Comparison of ENCODE assay signal across 12 mouse cellular contexts in the genomic region with DNA sequence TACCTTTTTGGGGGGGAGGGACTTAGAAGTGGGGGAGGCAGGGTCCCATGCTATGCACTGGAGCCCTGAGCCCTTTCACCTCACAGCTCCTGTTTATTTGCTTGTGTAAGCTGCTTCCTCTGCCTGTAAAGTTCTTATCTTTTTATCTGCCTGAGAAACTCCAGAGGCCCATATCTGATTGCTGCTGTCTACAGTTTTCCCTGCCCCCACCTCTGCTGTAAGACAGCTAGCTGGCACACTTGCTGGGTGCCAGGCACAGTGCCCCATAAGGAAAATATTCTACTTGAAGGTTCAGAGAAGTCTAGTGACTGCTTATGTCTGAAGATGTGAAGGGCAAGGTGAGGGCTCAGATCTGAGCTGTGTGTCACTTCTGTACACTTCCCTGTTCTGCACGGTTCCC. TPM values are rescaled to one million over a fixed set of nuclear protein-coding genes. Genes with fewer than 3 reads are reported as not detected.
DNase-seq lines count a peak whose midpoint lies in the region; ATAC-seq and TF ChIP-seq lines count a peak whose summit lies in the region.
"Had no signal": no experiment of that assay in that cellular context is flagged by ENCODE, and none has a peak within 500 bp of the region (broad histone marks: within the 10 kb centered on the region; RNA-seq: fewer than 3 reads in every experiment).

No protein-coding gene starts in this region.

- WGBS in midbrain, embryonic 11.5 days: 88% methylated on average over 1 of the region's 1 CpGs
- WGBS in midbrain, postnatal 0 days: 86% methylated on average over 1 of the region's 1 CpGs

- peaks cover 2% of the 10 kb centered on the region; the same call in 1 of the 2 replicates for H3K9me3 ChIP-seq in midbrain, embryonic 11.5 days (ENCODE audit: control insufficient read depth, low read length)
- no peaks in the 10 kb centered on the region for H3K9me3 ChIP-seq in midbrain, postnatal 0 days (ENCODE audit: low read length)
- H3K9me3 ChIP-seq: limb, embryonic 13.5 days; midbrain, embryonic 13.5 days had no signal

- no peak overlapping the region for H3K4me2 ChIP-seq in midbrain, embryonic 11.5 days
- H3K4me2 ChIP-seq in midbrain, postnatal 0 days (ENCODE audit: low read depth, low read length, poor library complexity, severe bottlenecking): no peak overlapping the region
- H3K4me2 ChIP-seq: limb, embryonic 13.5 days; midbrain, embryonic 13.5 days had no signal

- peak; percentile 8 for DNase-seq in gastrocnemius, adult 2 months
- no peak for DNase-seq in gastrocnemius, adult 18-20 months (ENCODE audit: low spot score)
- no peak for DNase-seq in midbrain, embryonic 11.5 days (ENCODE audit: low spot score, missing footprints)
- no peak for DNase-seq in midbrain, postnatal 0 days (ENCODE audit: low spot score)
- DNase-seq in induced T-regulatory cell, adult 2 months (ENCODE audit: low read depth): peak; percentile 52
- peak; percentile 62 for DNase-seq in thymus, postnatal 25 days
- DNase-seq in frontal cortex, adult 2 months (ENCODE audit: extremely low spot score in 1 of 2, low spot score in 1 of 2): no peak
- no peak for DNase-seq in kidney, adult 18-20 months

- no peaks in the 10 kb centered on the region for H3K4me1 ChIP-seq in midbrain, embryonic 11.5 days (ENCODE audit: control insufficient read depth, insufficient read depth, low read length)
- H3K4me1 ChIP-seq in midbrain, postnatal 0 days (ENCODE audit: insufficient read depth, low read length): no peaks in the 10 kb centered on the region
- H3K4me1 ChIP-seq: limb, embryonic 13.5 days; midbrain, embryonic 13.5 days had no signal

- ATAC-seq in midbrain, embryonic 11.5 days (ENCODE audit: low FRiP score): 0 out of 2 replicates have a peak, but pooled peaks have one; percentile 4
- no peak for ATAC-seq in midbrain, postnatal 0 days (ENCODE audit: low FRiP score)

- no peaks in the 10 kb centered on the region for H3K27me3 ChIP-seq in midbrain, embryonic 11.5 days (ENCODE audit: control insufficient read depth, insufficient read depth, low read length)
- no peaks in the 10 kb centered on the region for H3K27me3 ChIP-seq in midbrain, postnatal 0 days (ENCODE audit: insufficient read depth, low read length)
- H3K27me3 ChIP-seq: limb, embryonic 13.5 days; midbrain, embryonic 13.5 days had no signal

- no peak overlapping the region for H3K9ac ChIP-seq in midbrain, embryonic 11.5 days (ENCODE audit: low read length)
- H3K9ac ChIP-seq in midbrain, postnatal 0 days (replicated peaks; ENCODE audit: low read length, poor library complexity, severe bottlenecking): no peak overlapping the region
- H3K9ac ChIP-seq: forebrain, postnatal 0 days; limb, embryonic 13.5 days; midbrain, embryonic 13.5 days had no signal

- TF ChIP-seq CTCF in gastrocnemius, adult 2 months (IDR thresholded peaks at IDR 0.05): no peak
- no peak for TF ChIP-seq CTCF in midbrain, postnatal 0 days (IDR thresholded peaks at IDR 0.05)

- peaks cover 32% of the 10 kb centered on the region for H3K36me3 ChIP-seq in midbrain, embryonic 11.5 days (ENCODE audit: control insufficient read depth, insufficient read depth, low read length)
- H3K36me3 ChIP-seq in midbrain, postnatal 0 days (ENCODE audit: insufficient read depth, low read length): peaks cover 24% of the 10 kb centered on the region

- 0 out of 2 replicates have a peak overlapping the region, but pooled peaks have one; percentile 5 for H3K27ac ChIP-seq in gastrocnemius, adult 2 months
- H3K27ac ChIP-seq in midbrain, embryonic 11.5 days (ENCODE audit: low read depth, low read length): no peak overlapping the region
- H3K27ac ChIP-seq in midbrain, postnatal 0 days (ENCODE audit: low read depth, low read length): no peak overlapping the region
- H3K27ac ChIP-seq: hindbrain, postnatal 0 days; limb, embryonic 13.5 days; midbrain, embryonic 13.5 days had no signal

- intact Hi-C loops in gastrocnemius, adult 2 months (cut with DNase I): no loop called here

- no peak overlapping the region for H3K4me3 ChIP-seq in gastrocnemius, adult 2 months
- H3K4me3 ChIP-seq in midbrain, embryonic 11.5 days (ENCODE audit: low read depth, low read length): no peak overlapping the region
- no peak overlapping the region for H3K4me3 ChIP-seq in midbrain, postnatal 0 days (ENCODE audit: low read depth, low read length)
- H3K4me3 ChIP-seq: limb, embryonic 13.5 days; midbrain, embryonic 13.5 days had no signal

RNA-seq across cellular contexts. Expression of gene Pik3ip1, which starts 16.9 kb away (rescaled TPM):
- total RNA-seq in gastrocnemius, adult 2 months (2021): 10 to 100 TPM; 17.7 to 21.7 TPM
- total RNA-seq in gastrocnemius, adult 18-20 months (2021): 10 to 100 TPM; 27.2 to 30.8 TPM
- polyA plus RNA-seq in midbrain, embryonic 11.5 days (2014; fragmentation: Nextera tagmentation; extraction: Ambion mirVana): 10.5 and 12.1 TPM in 2 replicates
- total RNA-seq in midbrain, postnatal 0 days (2014; rRNA removed): 42.5 and 43.4 TPM in 2 replicates
- polyA plus RNA-seq in midbrain, postnatal 0 days (2015; fragmentation: Nextera tagmentation; extraction: Ambion mirVana): 34.7 and 37.5 TPM in 2 replicates
- 43.9 and 45.8 TPM in 2 replicates for polyA plus RNA-seq in frontal cortex, adult 2 months (2012; rRNA removed)

RNA-seq across cellular contexts. Expression of gene Patz1, which starts 24.6 kb away (rescaled TPM):
- 10 to 100 TPM; 11.9 to 17.2 TPM for total RNA-seq in gastrocnemius, adult 2 months (2021)
- 10 to 100 TPM; 11.3 to 12.7 TPM for total RNA-seq in gastrocnemius, adult 18-20 months (2021)
- 107 and 116 TPM in 2 replicates for polyA plus RNA-seq in midbrain, embryonic 11.5 days (2014; fragmentation: Nextera tagmentation; extraction: Ambion mirVana)
- total RNA-seq in midbrain, postnatal 0 days (2014; rRNA removed): 79.3 and 81.3 TPM in 2 replicates
- polyA plus RNA-seq in midbrain, postnatal 0 days (2015; fragmentation: Nextera tagmentation; extraction: Ambion mirVana): 36.3 and 39.3 TPM in 2 replicates
- polyA plus RNA-seq in frontal cortex, adult 2 months (2012; rRNA removed): 33.0 and 33.9 TPM in 2 replicates

RNA-seq across cellular contexts. Expression of gene Drg1, which starts 47.1 kb away (rescaled TPM):
- 10 to 100 TPM; 44.1 to 45.0 TPM for total RNA-seq in gastrocnemius, adult 2 months (2021)
- 10 to 100 TPM; 44.5 to 45.0 TPM for total RNA-seq in gastrocnemius, adult 18-20 months (2021)
- polyA plus RNA-seq in midbrain, embryonic 11.5 days (2014; fragmentation: Nextera tagmentation; extraction: Ambion mirVana): 327 and 332 TPM in 2 replicates
- 80.6 and 93.1 TPM in 2 replicates for total RNA-seq in midbrain, postnatal 0 days (2014; rRNA removed)
- polyA plus RNA-seq in midbrain, postnatal 0 days (2015; fragmentation: Nextera tagmentation; extraction: Ambion mirVana): 183 and 190 TPM in 2 replicates
- polyA plus RNA-seq in frontal cortex, adult 2 months (2012; rRNA removed): 76.0 and 86.1 TPM in 2 replicates

Comparison
In these comparisons a context has a peak if more than half of its experiments do, and no peak if none do; other contexts are left out.
1. DNase-seq: peak in gastrocnemius, adult 2 months (single experiment), induced T-regulatory cell, adult 2 months (single experiment) and thymus, postnatal 25 days (single experiment); none in gastrocnemius, adult 18-20 months (single experiment), midbrain, embryonic 11.5 days (single experiment), midbrain, postnatal 0 days (single experiment), frontal cortex, adult 2 months (0 of 2) and kidney, adult 18-20 months (single experiment).